Mouse (Mus musculus) heart, postnatal 0 days (tissue): Measurements from ENCODE around the gene Ermp1. TPM values are rescaled to one million over a fixed set of nuclear protein-coding genes. Genes with fewer than 3 reads are reported as not detected.

Experiments used
- ATAC-seq: fragments of 200-750 bp; cut with Nextera tagmentation; 2 replicates; pipeline ENCODE4 v1.8.0; 2017; ENCODE audit warnings: low read depth, moderate number of reproducible peaks, moderate library complexity; ENCODE audit not compliant: insufficient read depth
- DNase-seq: peaks from one replicate; pipeline ENCODE4 v3.0.0-alpha.2; 2016; ENCODE audit warnings: low spot score
- H3K27ac ChIP-seq: fragments of 300-500 bp; sonication (generic); 2 replicates; pipeline ENCODE4 v1.5.1; 2014; ENCODE audit warnings: low read depth, mild to moderate bottlenecking
- H3K27me3 ChIP-seq: fragments of 300-500 bp; sonication (generic); 2 replicates; pipeline ENCODE4 v1.6.1; 2014; ENCODE audit warnings: low read length, mixed read lengths; ENCODE audit not compliant: control insufficient read depth, insufficient read depth
- H3K36me3 ChIP-seq: fragments of 300-500 bp; sonication (generic); replicated peaks from 2 replicates; pipeline ENCODE4 v1.6.1; 2014; ENCODE audit warnings: low read length, mixed read lengths; ENCODE audit not compliant: control insufficient read depth, insufficient read depth
- H3K4me1 ChIP-seq: fragments of 300-500 bp; sonication (generic); 2 replicates; pipeline ENCODE4 v1.6.1; 2014; ENCODE audit warnings: antibody characterized with exemption; ENCODE audit not compliant: control insufficient read depth, insufficient read depth
- H3K4me2 ChIP-seq: fragments of 300-500 bp; sonication (generic); 2 replicates; pipeline ENCODE4 v1.6.1; 2014; ENCODE audit warnings: low read depth, mild to moderate bottlenecking, low read length, moderate library complexity
- H3K4me3 ChIP-seq: fragments of 300-500 bp; sonication (generic); 2 replicates; pipeline ENCODE4 v1.5.1; 2014; ENCODE audit warnings: low read depth, low read length
- H3K9ac ChIP-seq: fragments of 300-500 bp; sonication (generic); replicated peaks from 2 replicates; pipeline ENCODE4 v1.6.1; 2014; ENCODE audit warnings: low read depth, low read length, mixed read lengths
- H3K9me3 ChIP-seq: fragments of 300-500 bp; sonication (generic); replicated peaks from 2 replicates; pipeline ENCODE4 v1.6.1; 2016; ENCODE audit warnings: low read length; ENCODE audit not compliant: control insufficient read depth
- CTCF ChIP-seq: IDR thresholded peaks from 2 replicates; pipeline ENCODE4 v1.5.1; 2016; ENCODE audit warnings: antibody characterized with exemption, control low read depth, low read depth
- EP300 ChIP-seq: IDR thresholded peaks from 2 replicates; pipeline ENCODE4 v1.6.1; 2016; ENCODE audit warnings: antibody characterized with exemption, low read depth
- WGBS: fragments of 180-500 bp; shearing (Covaris S2); extraction: QIAGEN DNeasy Blood & Tissue Kit; methylation state at CpG from one replicate; pipeline ENCODE4 v1.1.7; 2014; 5-methylcytosine and 5-hydroxymethylcytosine counted together
- polyA plus RNA-seq: library from polyadenylated mRNA; unstranded; fragments of >200 nt; fragmentation: Nextera tagmentation; extraction: Ambion mirVana; gene quantifications from 2 replicates; pipeline ENCODE4 v1.2.1, GENCODE M21; 2015
- total RNA-seq: library from RNA; depleted of rRNA; stranded (reverse); fragments of >200 nt; gene quantifications from 2 replicates; pipeline ENCODE4 v1.2.3, GENCODE M21; 2014; ENCODE audit warnings: low replicate concordance

Gene Ermp1
- total and polyA plus RNA-seq, 2 experiments from 2014 or later, result 3.1 to 24.4 TPM

GRCm38 (mm10) chr19:29643194-29643922 is 4.9 kb downstream of the Ermp1 start:
- H3K9me3 ChIP-seq, result no peaks in the 10 kb centered on the region
- 0 out of 2 replicates have a peak, but pooled peaks cover 4% of the 10 kb centered on the region for H3K4me1 ChIP-seq
- H3K36me3 ChIP-seq, result no peaks in the 10 kb centered on the region
- H3K9ac ChIP-seq, result no peak overlapping the region
- ATAC-seq, result no peak
- no peak for DNase-seq
- H3K27ac ChIP-seq, result no peak overlapping the region
- no peak overlapping the region for H3K4me3 ChIP-seq
- TF ChIP-seq EP300, result no peak
- TF ChIP-seq CTCF, result no peak
- H3K4me2 ChIP-seq, result no peak overlapping the region
- no peaks in the 10 kb centered on the region for H3K27me3 ChIP-seq
- 89% methylated on average over 11 of the region's 11 CpGs for WGBS

GRCm38 (mm10) chr19:29642211-29642610 is 6.0 kb downstream of the Ermp1 start:
- no peak overlapping the region for H3K4me2 ChIP-seq
- WGBS, result 69% methylated on average over 6 of the region's 6 CpGs
- H3K9me3 ChIP-seq, result no peaks in the 10 kb centered on the region
- no peak overlapping the region for H3K9ac ChIP-seq
- no peaks in the 10 kb centered on the region for H3K27me3 ChIP-seq
- H3K36me3 ChIP-seq, result no peaks in the 10 kb centered on the region; the same call in 1 of the 2 replicates
- H3K27ac ChIP-seq, result no peak overlapping the region
- no peak for ATAC-seq
- TF ChIP-seq EP300 (no peak), CTCF (no peak)
- DNase-seq, result no peak
- H3K4me1 ChIP-seq, result 0 out of 2 replicates have a peak, but pooled peaks cover 4% of the 10 kb centered on the region
- no peak overlapping the region for H3K4me3 ChIP-seq

GRCm38 (mm10) chr19:29641510-29641909 is 6.7 kb downstream of the Ermp1 start:
- peak overlapping the region; percentile 30; the same call in 1 of the 2 replicates for H3K27ac ChIP-seq

GRCm38 (mm10) chr19:29641055-29641454 is 7.2 kb downstream of the Ermp1 start:
- DNase-seq (peak; percentile 19), ATAC-seq (peak; percentile 72)
- H3K27me3 ChIP-seq, result no peaks in the 10 kb centered on the region
- no peaks in the 10 kb centered on the region for H3K9me3 ChIP-seq
- 0 out of 2 replicates have a peak overlapping the region, but pooled peaks have one; percentile 30 for H3K27ac ChIP-seq
- peak overlapping the region; percentile 31 for H3K4me2 ChIP-seq
- peak overlapping the region; percentile 14; the same call in 1 of the 2 replicates for H3K4me3 ChIP-seq
- peaks cover 10% of the 10 kb centered on the region; the same call in 1 of the 2 replicates for H3K36me3 ChIP-seq
- 37% methylated on average over 8 of the region's 9 CpGs for WGBS
- TF ChIP-seq EP300, result no peak
- TF ChIP-seq CTCF, result no peak
- 0 out of 2 replicates have a peak, but pooled peaks cover 4% of the 10 kb centered on the region for H3K4me1 ChIP-seq
- no peak overlapping the region for H3K9ac ChIP-seq

More at GRCm38 (mm10) chr19:29641510-29641909, 6.7 kb downstream of the Ermp1 start:
- no peak for TF ChIP-seq EP300
- no peak for TF ChIP-seq CTCF
- Histone ChIP-seq H3K27me3 (no peaks in the 10 kb centered on the region), H3K9me3 (no peaks in the 10 kb centered on the region), H3K36me3 (peaks cover 7% of the 10 kb centered on the region; the same call in 1 of the 2 replicates), H3K4me3 (peak overlapping the region; percentile 14; the same call in 1 of the 2 replicates), H3K9ac (no peak overlapping the region), H3K4me2 (peak overlapping the region; percentile 31), H3K4me1 (0 out of 2 replicates have a peak, but pooled peaks cover 4% of the 10 kb centered on the region)
- WGBS, result 76% methylated on average over 5 of the region's 5 CpGs
- DNase-seq (no peak), ATAC-seq (no peak)

- Histone ChIP-seq H3K4me1 (peaks cover 7% of the 10 kb centered on the region; the same call in 1 of the 2 replicates), H3K36me3 (peaks cover 38% of the 10 kb centered on the region), H3K9ac (no peak overlapping the region), H3K4me3 (no peak overlapping the region), H3K9me3 (no peaks in the 10 kb centered on the region), H3K27ac (no peak overlapping the region), H3K27me3 (peaks cover 14% of the 10 kb centered on the region; the same call in 1 of the 2 replicates), H3K4me2 (no peak overlapping the region)
- 81% methylated on average over 2 of the region's 2 CpGs for WGBS
- no peak for DNase-seq
- TF ChIP-seq EP300, result no peak
- TF ChIP-seq CTCF, result no peak
- ATAC-seq, result no peak
These were observed 36.1 kb downstream of the Ermp1 start for GRCm38 (mm10) chr19:29612102-29612501.
